9 mouse cellular contexts compared by ENCODE assay signal in the genomic region with DNA sequence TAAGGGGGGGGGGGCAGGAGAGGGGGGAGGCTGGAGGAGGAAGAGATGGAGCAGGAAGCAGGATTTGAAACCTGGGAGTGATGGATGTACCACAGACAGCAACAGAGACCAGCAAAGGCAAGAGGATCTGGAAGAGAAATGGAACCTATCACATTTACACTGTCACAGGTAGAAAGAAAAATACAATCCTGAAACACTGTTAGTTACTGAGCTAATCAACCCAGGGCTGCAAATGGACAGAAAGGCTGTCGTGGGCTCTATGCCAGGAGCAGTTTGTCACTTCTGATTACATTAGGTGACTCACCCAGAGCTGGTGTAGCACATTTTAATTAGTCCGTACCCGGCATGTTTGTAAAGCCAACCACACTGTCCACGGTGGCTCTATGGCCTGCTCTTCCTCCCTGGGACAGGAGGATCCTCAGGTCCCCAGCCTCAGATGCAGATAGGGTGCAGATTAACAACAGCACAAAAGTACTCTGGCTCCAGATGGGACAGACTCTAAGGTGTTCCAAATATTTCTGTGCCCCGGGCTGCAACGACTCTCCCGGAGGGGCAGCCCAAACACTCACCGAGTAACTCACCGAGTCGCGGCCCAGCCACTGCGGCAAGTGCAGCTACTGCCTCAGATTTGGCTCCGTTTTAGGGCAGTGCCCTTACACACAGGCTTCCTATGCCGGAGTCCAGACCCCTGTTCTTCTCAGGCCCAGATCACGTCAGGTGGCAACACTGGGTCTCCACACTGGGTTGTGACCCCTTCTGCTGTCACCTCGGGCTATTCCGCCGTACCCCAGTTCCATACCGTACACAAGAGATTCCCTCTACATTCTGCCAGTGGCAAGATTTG. TPM values are rescaled to one million over a fixed set of nuclear protein-coding genes. Genes with fewer than 3 reads are reported as not detected.
DNase-seq lines count a peak whose midpoint lies in the region; ATAC-seq lines count a peak whose summit lies in the region.
"Had no signal": no experiment of that assay in that cellular context is flagged by ENCODE, and none has a peak within 500 bp of the region (broad histone marks: within the 10 kb centered on the region; RNA-seq: fewer than 3 reads in every experiment).

No protein-coding gene starts in this region.

- H3K27me3 ChIP-seq in neural tube, embryonic 12.5 days (replicated peaks) = no peaks in the 10 kb centered on the region; the same call in 1 of the 2 replicates
- H3K27me3 ChIP-seq in neural tube, embryonic 15.5 days (replicated peaks) = no peaks in the 10 kb centered on the region
- no peaks in the 10 kb centered on the region for H3K27me3 ChIP-seq in hindbrain, embryonic 16.5 days (replicated peaks; ENCODE audit: control insufficient read depth, insufficient read depth, low read length)

- no peak overlapping the region for H3K4me3 ChIP-seq in neural tube, embryonic 12.5 days
- no peak overlapping the region for H3K4me3 ChIP-seq in neural tube, embryonic 15.5 days (replicated peaks)
- H3K4me3 ChIP-seq in hindbrain, embryonic 16.5 days (ENCODE audit: low read length) = no peak overlapping the region

- H3K9ac ChIP-seq in neural tube, embryonic 12.5 days = no peak overlapping the region
- H3K9ac ChIP-seq in neural tube, embryonic 15.5 days (replicated peaks) = no peak overlapping the region
- no peak overlapping the region for H3K9ac ChIP-seq in hindbrain, embryonic 16.5 days (ENCODE audit: low read depth, low read length)

- peaks cover 38% of the 10 kb centered on the region for H3K4me1 ChIP-seq in neural tube, embryonic 12.5 days
- peaks cover 30% of the 10 kb centered on the region for H3K4me1 ChIP-seq in neural tube, embryonic 15.5 days
- H3K4me1 ChIP-seq in hindbrain, embryonic 16.5 days (ENCODE audit: control insufficient read depth, insufficient read depth, low read depth, low read length) = peaks cover 10% of the 10 kb centered on the region

- DNase-seq in cerebellum, postnatal 36 days = peak; percentile 20 to 31
- DNase-seq in cerebellum, adult 11-12 months = no peak
- DNase-seq in testis, postnatal 10 days (ENCODE audit: low spot score) = no peak
- no peak for DNase-seq in ovary, postnatal 10 days (ENCODE audit: low spot score)

- no peak overlapping the region for H3K27ac ChIP-seq in neural tube, embryonic 12.5 days
- no peak overlapping the region; the same call in 1 of the 2 replicates for H3K27ac ChIP-seq in neural tube, embryonic 15.5 days (replicated peaks)
- no peak overlapping the region for H3K27ac ChIP-seq in hindbrain, embryonic 16.5 days (ENCODE audit: low read depth, low read length)

- H3K9me3 ChIP-seq in neural tube, embryonic 12.5 days = no peaks in the 10 kb centered on the region
- H3K9me3 ChIP-seq in neural tube, embryonic 15.5 days (replicated peaks) = no peaks in the 10 kb centered on the region
- H3K9me3 ChIP-seq in hindbrain, embryonic 16.5 days (ENCODE audit: control insufficient read depth, low read length) = no peaks in the 10 kb centered on the region

- no peak for ATAC-seq in neural tube, embryonic 12.5 days (ENCODE audit: low FRiP score, low read depth)
- no peak for ATAC-seq in neural tube, embryonic 15.5 days (ENCODE audit: low FRiP score)
- peak; percentile 59; the same call in 1 of the 2 replicates for ATAC-seq in hindbrain, embryonic 16.5 days
- ATAC-seq in megakaryocyte, adult 5-6 weeks (ENCODE audit: poor library complexity, severe bottlenecking) = no peak
- ATAC-seq: CD4-positive, CD25-positive, alpha-beta regulatory T cell, adult 4 months had no signal

- no peaks in the 10 kb centered on the region for H3K36me3 ChIP-seq in neural tube, embryonic 12.5 days
- no peaks in the 10 kb centered on the region for H3K36me3 ChIP-seq in neural tube, embryonic 15.5 days
- H3K36me3 ChIP-seq in hindbrain, embryonic 16.5 days (ENCODE audit: control insufficient read depth, insufficient read depth, low read length) = no peaks in the 10 kb centered on the region

- WGBS in neural tube, embryonic 12.5 days = 75% methylated on average over 19 of the region's 19 CpGs
- 64% methylated on average over 19 of the region's 19 CpGs for WGBS in neural tube, embryonic 15.5 days
- 66% methylated on average over 19 of the region's 19 CpGs for WGBS in hindbrain, embryonic 16.5 days

- H3K4me2 ChIP-seq in neural tube, embryonic 12.5 days (replicated peaks) = peak overlapping the region; percentile 27; the same call in 1 of the 2 replicates
- no peak overlapping the region for H3K4me2 ChIP-seq in neural tube, embryonic 15.5 days
- no peak overlapping the region for H3K4me2 ChIP-seq in hindbrain, embryonic 16.5 days (ENCODE audit: low read length)

RNA-seq across cellular contexts. Expression of a gene that starts 28.6 kb away (rescaled TPM):
- polyA plus RNA-seq in neural tube, embryonic 12.5 days (2016; fragmentation: Nextera tagmentation; extraction: Ambion mirVana) = 97.7 and 102 TPM in 2 replicates
- 101 and 109 TPM in 2 replicates for polyA plus RNA-seq in neural tube, embryonic 15.5 days (2015; fragmentation: Nextera tagmentation; extraction: Ambion mirVana)
- 85.7 and 101 TPM in 2 replicates for polyA plus RNA-seq in hindbrain, embryonic 16.5 days (2015; fragmentation: Nextera tagmentation; extraction: Ambion mirVana)
- 19.6 and 20.9 TPM in 2 replicates for total RNA-seq in megakaryocyte, adult 5-6 weeks (2015)
- 9.3 and 24.0 TPM in 2 replicates for total RNA-seq in megakaryocyte, adult 5-6 weeks (2017)

Comparison
In these comparisons a context has a peak if more than half of its experiments do, and no peak if none do; other contexts are left out.
1. DNase-seq: peak in cerebellum, postnatal 36 days (2 of 2); none in cerebellum, adult 11-12 months (single experiment), testis, postnatal 10 days (single experiment) and ovary, postnatal 10 days (single experiment).